Mouse (Mus musculus) limb, embryonic 15.5 days (tissue): ENCODE results near the gene Zmynd15. TPM values are rescaled to one million over a fixed set of nuclear protein-coding genes. Genes with fewer than 3 reads are reported as not detected.
"Not testable (repeated sequence)": the region's sequence is repeated elsewhere in the genome, so short reads cannot be mapped to it uniquely, and the experiment has no call there.

Experiments used
- ATAC-seq: fragments of 200-750 bp; cut with Nextera tagmentation; 2 replicates; pipeline ENCODE4 v1.8.0; 2017; ENCODE audit warnings: low read depth, moderate TSS enrichment; ENCODE audit not compliant: insufficient number of reproducible peaks, low FRiP score, low TSS enrichment
- H3K27ac ChIP-seq: fragments of 300-500 bp; sonication (generic); 2 replicates; pipeline ENCODE4 v1.5.1; 2015; ENCODE audit warnings: moderate library complexity, mild to moderate bottlenecking, inconsistent platforms
- H3K27me3 ChIP-seq: fragments of 300-500 bp; sonication (generic); 2 replicates; pipeline ENCODE4 v1.6.1; 2015; ENCODE audit warnings: inconsistent platforms
- H3K36me3 ChIP-seq: fragments of 300-500 bp; sonication (generic); 2 replicates; pipeline ENCODE4 v1.6.1; 2015; ENCODE audit warnings: inconsistent platforms
- H3K4me1 ChIP-seq: fragments of 300-500 bp; sonication (generic); 2 replicates; pipeline ENCODE4 v1.6.1; 2015; ENCODE audit warnings: inconsistent platforms
- H3K4me2 ChIP-seq: fragments of 300-500 bp; sonication (generic); 2 replicates; pipeline ENCODE4 v1.6.1; 2015; ENCODE audit warnings: mild to moderate bottlenecking, inconsistent platforms
- H3K4me3 ChIP-seq: fragments of 300-500 bp; sonication (generic); 2 replicates; pipeline ENCODE4 v1.5.1; 2015; ENCODE audit warnings: mild to moderate bottlenecking, inconsistent platforms
- H3K9ac ChIP-seq: fragments of 300-500 bp; sonication (generic); 2 replicates; pipeline ENCODE4 v1.6.1; 2015; ENCODE audit warnings: inconsistent platforms
- H3K9me3 ChIP-seq: fragments of 300-500 bp; sonication (generic); 2 replicates; pipeline ENCODE4 v1.6.1; 2016; ENCODE audit warnings: inconsistent platforms
- WGBS: fragments of 180-500 bp; shearing (Covaris S2); methylation state at CpG from one replicate; pipeline ENCODE4 v1.1.7; 2015; 5-methylcytosine and 5-hydroxymethylcytosine counted together
- polyA plus RNA-seq: library from polyadenylated mRNA; unstranded; fragments of >200 nt; fragmentation: Nextera tagmentation; extraction: Ambion mirVana; gene quantifications from 2 replicates; pipeline ENCODE4 v1.2.1, GENCODE M21; 2015

Gene Zmynd15
- polyA plus RNA-seq, 1 experiment from 2014 or later: 0.51 TPM

- Histone ChIP-seq H3K9ac (no peak overlapping the region), H3K4me1 (peaks cover 16% of the 10 kb centered on the region; the same call in 1 of the 2 replicates), H3K27ac (no peak overlapping the region), H3K9me3 (no peaks in the 10 kb centered on the region), H3K4me3 (no peak overlapping the region), H3K4me2 (no peak overlapping the region), H3K27me3 (no peaks in the 10 kb centered on the region), H3K36me3 (peaks cover 13% of the 10 kb centered on the region)
- WGBS: 81% methylated on average over 2 of the region's 2 CpGs
- ATAC-seq: no peak
Measured at GRCm38 (mm10) chr11:70450926-70451325, 8.3 kb upstream of the Zmynd15 start.

GRCm38 (mm10) chr11:70451797-70452498 is 7.3 kb upstream of the Zmynd15 start, which contains the start of gene Med11:
Gene Med11, plus strand, starts transcription at chr11:70451919.
- Histone ChIP-seq H3K27ac (peak within 1 kb of the TSS; percentile 99), H3K9ac (peak within 1 kb of the TSS; percentile 80), H3K4me2 (peak within 1 kb of the TSS; percentile 69), H3K4me1 (peaks cover 16% of the 10 kb centered on the region; the same call in 1 of the 2 replicates), H3K36me3 (peaks cover 13% of the 10 kb centered on the region), H3K9me3 (no peaks in the 10 kb centered on the region), H3K27me3 (no peaks in the 10 kb centered on the region), H3K4me3 (peak within 1 kb of the TSS; percentile 74)
- under 1% methylated on average over 45 of the region's 46 CpGs for WGBS
- ATAC-seq: peak; percentile 99

- H3K27ac ChIP-seq: no peak overlapping the region
- H3K9me3 ChIP-seq: no peaks in the 10 kb centered on the region
- H3K36me3 ChIP-seq: peaks cover 13% of the 10 kb centered on the region
- no peak overlapping the region for H3K4me3 ChIP-seq
- WGBS: 85% methylated on average over 9 of the region's 9 CpGs
- no peak overlapping the region for H3K4me2 ChIP-seq
- peaks cover under 1% of the 10 kb centered on the region for H3K27me3 ChIP-seq
- H3K4me1 ChIP-seq: peaks cover 16% of the 10 kb centered on the region; the same call in 1 of the 2 replicates
- ATAC-seq: no peak
- no peak overlapping the region for H3K9ac ChIP-seq
Measured at GRCm38 (mm10) chr11:70453261-70454044, 5.8 kb upstream of the Zmynd15 start.

DNA sequence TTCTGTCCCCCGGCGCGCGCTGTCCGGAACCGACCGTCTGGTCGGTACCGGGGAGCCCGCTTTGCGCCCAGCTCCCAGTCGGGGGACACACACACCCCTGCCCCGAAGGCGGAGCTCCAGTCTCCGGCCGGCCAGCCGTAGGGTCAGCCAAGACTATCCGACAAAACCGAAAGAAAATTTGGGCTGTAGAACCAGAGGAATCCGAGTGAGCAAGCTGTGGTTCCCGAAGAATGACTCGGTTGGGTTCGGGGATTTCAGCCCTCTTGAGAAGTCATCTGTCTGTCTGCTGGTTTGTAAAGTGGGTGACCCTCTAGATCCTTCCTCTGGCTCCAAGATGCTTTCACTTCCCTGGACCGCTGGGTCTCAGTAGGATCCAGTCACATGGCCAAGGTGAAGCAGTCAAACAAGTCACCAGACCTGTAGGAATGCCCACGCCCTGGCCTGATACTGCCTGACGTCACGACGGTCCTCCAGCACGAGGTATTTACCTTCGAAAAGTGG is 418 bp downstream of the Zmynd15 start, which contains the start of gene Cxcl16:
TSS of gene Cxcl16 (minus strand) at position 384 of the 501 bp plus-strand sequence.
- ATAC-seq: no peak
- Histone ChIP-seq H3K9me3 (no peaks in the 10 kb centered on the region), H3K27me3 (peaks cover 47% of the 10 kb centered on the region)

GRCm38 (mm10) chr11:70463970-70464369 is 4.7 kb downstream of the Zmynd15 start:
- Histone ChIP-seq H3K4me2 (no peak overlapping the region), H3K4me3 (no peak overlapping the region), H3K27me3 (peaks cover 57% of the 10 kb centered on the region), H3K9ac (no peak overlapping the region), H3K27ac (no peak overlapping the region), H3K4me1 (peaks cover 23% of the 10 kb centered on the region), H3K36me3 (no peaks in the 10 kb centered on the region), H3K9me3 (no peaks in the 10 kb centered on the region)
- whole genome bisulfite sequencing: 76% methylated on average over 5 of the region's 5 CpGs
- ATAC-seq: no peak

More for the DNA sequence above, 418 bp downstream of the Zmynd15 start, which contains the start of gene Cxcl16:
- peak within 1 kb of the TSS; percentile 56 for H3K9ac ChIP-seq
- H3K4me1 ChIP-seq: peaks cover 15% of the 10 kb centered on the region
- H3K27ac ChIP-seq: no peak within 1 kb of the TSS
- 5% methylated on average over 30 of the region's 30 CpGs for WGBS
- peak within 1 kb of the TSS; percentile 91 for H3K4me2 ChIP-seq
- H3K36me3 ChIP-seq: peaks cover 5% of the 10 kb centered on the region; the same call in 1 of the 2 replicates
- peak within 1 kb of the TSS; percentile 56 for H3K4me3 ChIP-seq

DNA sequence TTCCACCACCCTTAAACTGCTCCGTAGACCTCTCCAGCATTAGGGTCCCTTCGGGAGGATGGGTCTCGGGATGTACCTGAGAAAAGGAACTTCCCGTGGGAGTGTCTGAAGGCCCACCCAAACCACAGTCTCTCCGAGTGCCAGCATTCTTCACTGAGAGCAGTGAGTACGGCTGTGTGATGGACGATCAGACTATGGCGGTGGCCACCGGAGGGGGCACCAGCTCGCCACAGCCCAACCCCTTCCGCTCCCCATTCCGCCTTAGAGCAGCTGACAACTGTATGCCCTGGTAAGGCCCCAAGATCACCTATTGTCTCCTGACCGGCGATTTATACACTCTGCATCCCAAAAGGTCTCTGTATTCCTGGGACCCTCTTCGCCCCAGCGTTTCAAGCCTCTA is 6.0 kb downstream of the Zmynd15 start:
- ATAC-seq: no peak
- no peaks in the 10 kb centered on the region for H3K9me3 ChIP-seq
- no peak overlapping the region for H3K27ac ChIP-seq
- H3K4me2 ChIP-seq: peak overlapping the region; percentile 64
- no peak overlapping the region for H3K9ac ChIP-seq
- peak overlapping the region; percentile 33; the same call in 1 of the 2 replicates for H3K4me3 ChIP-seq
- H3K27me3 ChIP-seq: peaks cover 50% of the 10 kb centered on the region
- H3K36me3 ChIP-seq: no peaks in the 10 kb centered on the region
- 31% methylated on average over 16 of the region's 16 CpGs for WGBS
- peaks cover 12% of the 10 kb centered on the region for H3K4me1 ChIP-seq

- Histone ChIP-seq H3K4me2 (peak overlapping the region; percentile 64), H3K4me1 (peaks cover 12% of the 10 kb centered on the region), H3K27me3 (peaks cover 44% of the 10 kb centered on the region), H3K9ac (no peak overlapping the region), H3K27ac (0 out of 2 replicates have a peak overlapping the region, but pooled peaks have one; percentile 61), H3K9me3 (no peaks in the 10 kb centered on the region), H3K4me3 (peak overlapping the region; percentile 33), H3K36me3 (no peaks in the 10 kb centered on the region)
- no peak for ATAC-seq
- WGBS: 5% methylated on average over 23 of the region's 23 CpGs
Measured at GRCm38 (mm10) chr11:70465824-70466223, 6.6 kb downstream of the Zmynd15 start.

DNA sequence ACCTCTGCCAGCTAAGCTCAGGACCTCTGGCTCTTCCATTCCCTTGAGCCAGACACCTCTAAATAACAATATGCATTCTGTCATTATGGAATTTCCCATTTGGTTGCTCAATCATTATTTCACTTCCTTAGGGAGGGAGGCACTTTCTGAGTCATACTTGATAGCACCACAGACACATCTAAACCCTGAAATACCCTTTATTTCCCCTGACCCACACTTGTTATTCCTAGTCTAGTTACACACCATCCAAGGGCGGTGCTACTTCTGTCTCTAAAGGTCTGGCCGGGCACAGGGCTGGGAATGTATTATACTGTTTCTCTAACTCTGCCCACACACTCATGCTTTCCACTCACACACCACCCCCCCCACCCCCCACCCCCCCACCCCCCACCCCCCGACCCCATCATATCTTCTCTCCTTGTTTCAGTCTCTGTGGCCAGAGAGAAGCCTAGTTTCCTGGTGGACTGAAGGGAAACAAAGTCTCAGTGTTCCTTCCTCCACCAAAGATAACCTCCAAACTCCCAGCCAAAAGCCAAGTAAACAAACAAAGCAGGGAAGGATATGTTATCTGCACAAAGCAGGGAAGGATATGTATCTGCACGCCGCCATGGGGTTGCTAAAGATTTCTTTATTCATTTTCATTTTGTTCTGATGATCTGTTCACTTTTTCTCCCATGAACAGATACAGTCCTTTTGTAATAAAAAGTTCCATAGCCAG is 8.8 kb downstream of the Zmynd15 start:
- no peak overlapping the region for H3K4me3 ChIP-seq
- H3K27ac ChIP-seq: no peak overlapping the region
- H3K27me3 ChIP-seq: peaks cover 30% of the 10 kb centered on the region; the same call in 1 of the 2 replicates
- no peak overlapping the region for H3K4me2 ChIP-seq
- H3K4me1 ChIP-seq: peaks cover 12% of the 10 kb centered on the region
- no peaks in the 10 kb centered on the region for H3K9me3 ChIP-seq
- H3K36me3 ChIP-seq: no peaks in the 10 kb centered on the region
- ATAC-seq: no peak
- no peak overlapping the region for H3K9ac ChIP-seq
- 86% methylated on average over 5 of the region's 5 CpGs for WGBS

GRCm38 (mm10) chr11:70469764-70470163 is 10.5 kb downstream of the Zmynd15 start:
- H3K4me2 ChIP-seq: no peak overlapping the region
- no peaks in the 10 kb centered on the region for H3K36me3 ChIP-seq
- 0 out of 2 replicates have a peak, but pooled peaks cover 14% of the 10 kb centered on the region for H3K27me3 ChIP-seq
- H3K9ac ChIP-seq: no peak overlapping the region
- ATAC-seq: no peak
- H3K9me3 ChIP-seq: no peaks in the 10 kb centered on the region
- H3K27ac ChIP-seq: no peak overlapping the region
- peaks cover 12% of the 10 kb centered on the region for H3K4me1 ChIP-seq
- 81% methylated on average over 3 of the region's 3 CpGs for WGBS
- no peak overlapping the region for H3K4me3 ChIP-seq

GRCm38 (mm10) chr11:70472716-70473115 is 13.5 kb downstream of the Zmynd15 start:
- 0 out of 2 replicates have a peak, but pooled peaks cover under 1% of the 10 kb centered on the region for H3K27me3 ChIP-seq
- ATAC-seq: no peak
- H3K36me3 ChIP-seq: no peaks in the 10 kb centered on the region
- no peak overlapping the region for H3K4me2 ChIP-seq
- H3K9me3 ChIP-seq: no peaks in the 10 kb centered on the region
- H3K9ac ChIP-seq: no peak overlapping the region
- no peak overlapping the region for H3K27ac ChIP-seq
- no peaks in the 10 kb centered on the region for H3K4me1 ChIP-seq
- H3K4me3 ChIP-seq: no peak overlapping the region

DNA sequence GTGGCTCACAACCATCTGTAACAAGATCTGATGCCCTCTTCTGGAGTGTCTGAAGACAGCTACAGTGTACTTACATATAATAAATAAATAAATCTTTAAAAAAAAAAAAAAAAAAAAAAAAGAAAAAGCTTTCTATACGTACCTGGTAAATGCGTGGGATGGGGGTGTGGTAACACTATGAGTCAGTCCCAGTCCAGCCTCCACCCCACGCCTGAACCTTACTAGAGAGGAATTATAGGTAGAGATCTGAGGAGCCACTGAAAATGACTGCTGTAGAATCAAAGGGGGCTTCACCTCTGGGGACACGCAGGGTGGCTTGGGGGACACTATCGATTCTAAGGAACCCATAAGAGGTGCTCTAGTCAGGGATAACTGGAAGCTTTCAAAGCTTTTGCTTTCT is 14.1 kb downstream of the Zmynd15 start:
- not testable (repeated sequence) for H3K4me1 ChIP-seq, H3K27ac ChIP-seq, H3K9ac ChIP-seq, H3K4me2 ChIP-seq, H3K9me3 ChIP-seq, H3K27me3 ChIP-seq, ATAC-seq, H3K4me3 ChIP-seq, H3K36me3 ChIP-seq
- WGBS: 85% methylated on average over 5 of the region's 5 CpGs
